Mouse (Mus musculus): Measurements from ENCODE around the gene Hoxd12.

The Hoxd12 gene

DNA sequence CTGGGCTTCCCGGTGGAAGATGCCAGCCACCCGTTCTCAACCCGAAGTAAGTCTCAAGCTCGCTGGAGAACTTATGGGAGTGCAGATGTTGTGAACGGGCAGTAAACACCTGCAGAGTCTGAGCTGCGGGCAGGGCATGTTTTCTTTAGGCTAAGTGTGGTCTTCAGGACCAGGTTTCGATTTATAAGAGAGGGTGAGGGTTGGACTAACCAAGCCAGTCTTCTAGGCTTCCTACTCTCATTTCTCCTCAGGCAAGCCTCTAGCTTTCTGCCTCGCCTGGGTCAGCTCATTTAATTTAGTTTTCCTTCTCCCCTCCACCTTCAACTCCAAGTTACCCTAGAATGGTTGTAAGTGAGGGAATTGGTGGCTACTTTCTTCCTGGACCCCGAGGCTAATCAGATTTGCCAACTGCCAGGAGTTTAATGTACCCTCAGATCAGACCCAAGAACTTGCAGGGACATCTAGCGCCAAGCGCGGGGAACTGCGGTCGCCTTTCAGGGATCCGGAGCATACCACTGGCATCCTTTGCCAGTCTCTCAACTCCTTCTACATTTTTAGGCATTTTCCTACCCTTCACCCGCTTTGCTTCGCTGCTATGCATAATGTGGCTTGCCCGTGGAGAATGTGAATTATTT, 11.4 kb upstream of the Hoxd12 start:
- peak; percentile 84 for DNase-seq (ENCODE audit: low spot score)

DNA sequence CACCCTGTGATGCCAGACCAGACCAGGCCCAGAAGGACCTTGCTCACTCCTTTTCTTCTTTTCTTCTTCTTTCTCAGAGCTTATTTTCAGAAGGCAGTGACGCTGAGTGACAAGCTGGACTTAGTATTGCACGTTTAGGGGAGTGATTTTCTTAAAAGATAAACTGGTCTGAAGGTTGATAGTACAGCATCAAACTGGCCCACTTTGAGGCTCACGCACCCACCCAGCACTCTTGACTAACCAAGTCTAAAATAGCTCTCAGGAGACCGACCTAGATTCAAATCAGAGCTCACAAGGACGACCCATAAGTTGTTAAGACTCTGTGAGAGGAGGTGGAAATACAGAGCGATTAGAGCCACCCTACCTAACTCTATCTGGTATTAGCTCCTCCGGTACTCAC, 8.4 kb upstream of the Hoxd12 start:
- no peak for DNase-seq (ENCODE audit: low spot score)

DNA sequence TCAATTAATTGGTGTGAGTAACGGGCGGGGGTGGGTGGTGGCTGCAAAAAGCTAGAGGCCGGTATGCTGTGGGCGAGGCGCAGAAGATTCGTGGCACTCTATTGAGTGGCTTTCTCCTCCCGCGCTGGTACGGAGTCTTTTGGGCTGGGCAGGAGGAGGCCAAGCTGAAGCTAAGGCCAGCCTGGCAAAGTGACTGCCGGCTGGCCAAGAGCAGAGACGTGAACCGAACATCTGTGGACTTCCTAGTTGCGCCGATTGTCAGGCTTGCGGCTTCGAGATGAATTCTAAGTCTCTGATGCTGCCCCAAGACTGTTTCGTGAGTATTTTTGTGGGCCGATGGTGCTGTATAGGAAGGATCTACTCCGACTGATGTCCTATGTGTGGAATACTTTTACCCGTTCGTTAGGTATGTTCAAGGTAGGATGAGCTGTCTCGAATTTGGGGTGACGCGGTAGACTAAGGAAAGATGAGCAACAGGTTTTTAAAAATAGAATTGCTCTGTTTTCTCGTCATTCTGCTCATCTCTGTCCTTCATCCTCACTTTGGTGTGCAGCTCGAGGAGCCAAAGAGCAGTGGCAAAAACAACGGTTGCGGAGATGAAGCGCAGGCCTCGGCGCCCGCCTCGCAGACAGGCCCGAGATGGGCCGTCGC, 7.5 kb upstream of the Hoxd12 start:
- no peak for DNase-seq (ENCODE audit: low spot score)

DNA sequence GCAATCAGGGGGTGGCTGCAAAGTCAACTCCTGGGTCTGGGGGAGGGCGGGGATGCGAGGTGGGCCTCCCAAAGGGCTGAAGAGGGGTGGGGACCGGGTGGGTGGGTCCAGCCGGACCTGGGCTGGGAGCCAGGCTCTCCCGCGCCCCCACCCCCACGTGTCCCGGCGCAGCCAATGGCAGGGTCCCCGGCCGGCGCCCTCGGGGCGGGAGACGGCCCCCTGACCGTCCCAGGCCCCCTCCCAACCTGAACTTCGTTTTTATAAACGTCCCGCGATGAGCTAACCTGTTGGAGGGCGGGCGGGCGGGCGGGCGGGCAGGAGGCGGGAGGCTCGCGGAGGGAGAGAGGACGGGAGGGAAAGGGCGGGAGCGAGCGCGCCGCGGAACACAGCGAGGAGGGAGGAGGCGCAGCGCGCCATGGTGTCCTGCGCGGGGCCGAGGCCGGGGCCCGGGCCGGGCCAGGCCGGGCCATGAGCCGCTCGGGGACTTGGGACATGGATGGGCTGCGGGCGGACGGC, 6.9 kb upstream of the Hoxd12 start, which contains the start of gene Hoxd13:
TSS of gene Hoxd13 (plus strand) at position 469 of the 516 bp plus-strand sequence.
- no peak for DNase-seq (ENCODE audit: low spot score)

DNA sequence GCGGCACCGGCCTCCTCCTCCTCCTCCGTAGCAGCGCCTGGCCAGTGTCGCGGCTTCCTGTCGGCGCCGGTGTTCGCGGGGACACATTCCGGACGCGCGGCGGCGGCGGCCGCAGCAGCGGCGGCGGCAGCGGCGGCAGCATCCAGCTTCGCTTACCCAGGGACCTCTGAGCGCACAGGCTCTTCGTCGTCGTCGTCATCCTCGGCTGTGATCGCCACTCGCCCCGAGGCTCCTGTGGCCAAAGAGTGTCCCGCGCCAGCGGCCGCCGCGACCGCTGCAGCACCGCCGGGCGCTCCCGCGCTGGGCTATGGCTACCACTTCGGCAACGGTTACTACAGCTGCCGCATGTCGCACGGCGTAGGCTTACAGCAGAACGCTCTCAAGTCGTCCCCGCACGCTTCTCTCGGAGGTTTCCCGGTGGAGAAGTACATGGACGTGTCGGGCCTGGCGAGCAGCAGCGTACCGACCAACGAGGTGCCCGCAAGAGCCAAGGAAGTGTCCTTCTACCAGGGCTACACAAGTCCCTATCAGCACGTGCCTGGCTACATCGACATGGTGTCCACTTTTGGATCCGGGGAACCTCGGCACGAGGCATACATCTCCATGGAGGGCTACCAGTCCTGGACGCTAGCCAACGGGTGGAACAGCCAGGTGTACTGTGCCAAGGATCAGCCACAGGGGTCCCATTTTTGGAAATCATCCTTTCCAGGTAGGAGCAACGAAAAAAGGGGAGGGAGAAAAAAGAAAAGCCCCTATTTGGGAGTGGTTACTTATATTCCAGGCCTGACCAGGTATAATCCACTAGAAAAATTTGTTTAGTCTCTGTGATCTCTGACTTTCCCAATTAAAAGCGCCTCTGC, 6.2 kb upstream of the Hoxd12 start:
- no peak for DNase-seq (ENCODE audit: low spot score)

DNA sequence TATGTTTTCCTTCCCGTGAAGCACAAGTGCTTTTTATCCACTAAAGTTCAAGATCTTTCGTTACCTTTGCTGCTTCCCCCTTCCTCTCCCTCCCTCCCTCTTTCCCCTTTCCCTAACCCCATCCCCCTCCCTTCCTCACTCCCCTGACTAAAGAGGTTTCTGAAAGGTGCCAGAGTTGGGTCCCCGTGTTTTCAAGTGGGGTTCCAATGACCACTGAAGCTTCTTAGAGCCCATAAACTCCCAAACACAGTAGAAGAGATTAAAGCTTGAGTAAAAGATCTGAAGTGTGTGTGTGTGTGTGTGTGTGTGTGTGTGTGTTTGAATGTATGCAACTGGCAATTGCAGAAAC, 5.6 kb upstream of the Hoxd12 start:
- no peak for DNase-seq (ENCODE audit: low spot score)

DNA sequence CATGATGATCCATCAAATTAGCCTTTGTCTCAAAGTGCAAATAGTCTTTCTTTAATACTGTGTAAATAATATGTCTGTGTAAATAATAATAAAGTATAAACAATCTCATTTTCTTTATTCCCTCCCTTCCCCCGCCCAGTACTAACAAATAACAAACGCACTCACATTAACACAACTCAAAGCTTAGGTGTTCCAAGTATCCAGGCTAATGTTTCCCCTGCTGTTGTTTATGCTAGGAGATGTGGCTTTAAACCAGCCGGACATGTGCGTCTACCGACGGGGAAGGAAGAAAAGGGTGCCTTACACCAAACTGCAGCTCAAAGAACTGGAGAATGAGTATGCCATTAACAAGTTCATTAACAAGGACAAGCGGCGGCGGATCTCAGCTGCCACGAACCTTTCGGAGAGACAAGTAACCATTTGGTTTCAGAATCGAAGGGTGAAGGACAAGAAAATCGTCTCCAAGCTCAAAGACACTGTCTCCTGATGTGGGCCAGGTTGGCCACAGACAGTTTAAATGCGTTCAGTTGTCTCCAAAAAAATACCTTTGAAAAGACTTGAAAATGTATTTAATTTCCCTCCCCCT, 5.1 kb upstream of the Hoxd12 start:
- DNase-seq (ENCODE audit: low spot score), result no peak

DNA sequence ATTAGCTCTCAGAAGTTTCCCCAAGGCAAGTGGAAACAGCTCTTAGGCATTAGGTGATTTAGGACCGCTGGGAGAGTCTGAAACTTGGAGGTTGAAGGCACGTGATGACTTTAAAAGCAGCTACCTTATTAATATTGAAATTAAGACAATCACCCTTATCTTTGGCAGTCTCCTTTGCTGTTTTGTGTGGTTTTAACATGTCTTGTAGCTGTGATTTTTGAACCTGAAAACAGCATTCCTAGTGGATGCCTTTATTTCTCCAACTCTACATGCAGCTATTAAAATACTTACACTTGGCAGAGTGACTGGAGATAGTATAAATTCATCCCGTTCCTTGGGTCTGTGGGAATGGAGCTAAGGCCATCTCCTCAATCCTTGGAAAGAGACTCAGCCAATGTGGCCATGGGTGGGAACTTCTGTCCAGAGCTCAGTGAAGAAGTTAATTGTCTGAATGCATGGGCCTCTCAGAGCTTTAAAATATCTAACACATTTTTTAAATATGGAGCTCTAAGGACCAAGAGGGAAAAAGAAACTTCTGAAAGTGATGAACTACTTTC, 4.1 kb upstream of the Hoxd12 start:
- no peak for DNase-seq (ENCODE audit: low spot score)

DNA sequence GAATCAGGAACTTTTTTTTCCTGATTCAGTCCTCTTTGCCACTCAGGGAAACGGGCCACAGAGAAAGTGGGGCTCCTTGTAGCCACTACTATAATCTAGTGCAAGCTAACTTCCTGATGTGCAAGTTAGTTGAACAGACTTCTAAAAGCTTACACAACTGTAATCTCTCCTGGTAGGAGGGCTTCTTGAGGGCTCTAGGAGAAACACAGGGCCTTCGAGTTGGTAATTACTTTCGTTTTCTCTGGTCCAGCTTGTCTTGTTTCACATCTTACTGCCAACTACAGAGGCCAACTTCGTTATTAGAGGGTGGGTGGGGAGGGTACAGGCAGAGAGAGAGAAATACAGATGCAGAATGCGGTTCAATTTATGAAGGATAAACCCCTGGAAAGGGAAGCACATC, 3.0 kb upstream of the Hoxd12 start:
- no peak for DNase-seq (ENCODE audit: low spot score)

DNA sequence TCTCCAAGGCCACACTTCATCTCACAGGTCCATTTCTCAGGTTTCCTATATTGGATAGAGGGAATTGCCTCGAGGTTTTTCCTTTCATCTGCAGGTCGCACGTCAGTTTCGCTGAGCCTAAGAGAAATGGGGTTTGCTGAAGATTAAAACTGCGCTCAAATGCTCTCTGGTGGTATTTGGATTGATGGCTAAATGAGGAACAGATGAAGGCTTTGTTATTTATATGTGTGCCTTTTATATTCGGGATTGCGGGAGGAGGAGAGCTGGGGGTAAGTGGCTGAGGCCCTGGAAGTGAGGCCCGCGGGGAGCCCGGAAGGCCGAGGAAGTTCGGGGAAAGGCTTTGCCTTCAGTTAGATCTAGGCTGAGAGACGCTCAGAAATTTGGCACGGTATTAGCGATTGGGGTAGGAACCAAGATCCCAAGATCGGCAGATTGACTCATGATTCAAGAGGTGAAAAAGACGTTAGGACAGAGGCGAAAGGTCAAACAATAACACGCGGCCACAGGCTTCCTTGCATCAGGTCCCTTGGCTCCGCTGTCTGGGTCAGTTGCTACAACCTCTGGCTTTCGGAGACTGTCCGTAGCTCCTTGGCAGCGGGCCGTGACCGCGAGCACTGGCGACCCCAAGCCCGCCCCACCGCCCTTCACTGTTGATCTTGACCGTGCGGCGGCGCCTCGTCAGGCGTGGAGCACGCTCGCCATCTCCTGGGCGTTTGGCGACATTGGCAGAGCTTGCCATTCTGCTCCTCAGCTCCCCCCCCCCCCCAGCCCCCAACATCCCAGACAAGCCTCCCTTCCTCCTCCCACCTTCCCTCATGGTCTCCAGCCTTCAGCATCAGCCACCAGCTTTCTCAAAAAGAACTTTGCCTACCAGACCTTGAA, 2.1 kb upstream of the Hoxd12 start:
- peak; percentile 89 for DNase-seq (ENCODE audit: low spot score)

DNA sequence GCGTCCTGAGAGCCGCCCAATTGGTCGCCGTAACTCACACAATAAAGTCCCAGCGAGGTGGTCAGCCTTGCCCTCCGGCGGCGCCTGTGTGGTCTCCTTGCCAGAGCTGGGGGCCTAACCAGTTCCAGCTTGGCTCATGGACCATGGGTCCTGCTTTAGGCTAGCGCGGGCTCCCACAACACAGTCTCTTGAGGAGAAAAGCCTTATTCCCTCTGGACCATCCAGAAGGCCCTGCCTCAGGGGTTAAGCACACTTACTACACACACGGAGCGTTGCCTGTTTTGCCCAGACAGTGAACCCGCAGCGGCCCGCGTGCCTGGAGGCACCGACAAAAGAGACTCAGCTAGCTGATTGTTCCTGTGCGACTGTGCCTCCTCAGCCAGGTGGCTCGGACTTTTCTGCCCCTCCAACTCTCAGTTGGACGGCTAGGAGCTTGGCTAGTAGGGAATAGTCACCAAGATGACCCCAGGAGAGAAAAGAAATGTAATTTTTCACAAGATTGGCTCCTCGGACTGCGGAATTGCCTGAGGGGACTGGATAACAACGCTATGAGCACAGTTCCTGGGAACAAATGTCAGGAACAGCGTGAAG, 883 bp upstream of the Hoxd12 start:
- no peak for DNase-seq (ENCODE audit: low spot score)

DNA sequence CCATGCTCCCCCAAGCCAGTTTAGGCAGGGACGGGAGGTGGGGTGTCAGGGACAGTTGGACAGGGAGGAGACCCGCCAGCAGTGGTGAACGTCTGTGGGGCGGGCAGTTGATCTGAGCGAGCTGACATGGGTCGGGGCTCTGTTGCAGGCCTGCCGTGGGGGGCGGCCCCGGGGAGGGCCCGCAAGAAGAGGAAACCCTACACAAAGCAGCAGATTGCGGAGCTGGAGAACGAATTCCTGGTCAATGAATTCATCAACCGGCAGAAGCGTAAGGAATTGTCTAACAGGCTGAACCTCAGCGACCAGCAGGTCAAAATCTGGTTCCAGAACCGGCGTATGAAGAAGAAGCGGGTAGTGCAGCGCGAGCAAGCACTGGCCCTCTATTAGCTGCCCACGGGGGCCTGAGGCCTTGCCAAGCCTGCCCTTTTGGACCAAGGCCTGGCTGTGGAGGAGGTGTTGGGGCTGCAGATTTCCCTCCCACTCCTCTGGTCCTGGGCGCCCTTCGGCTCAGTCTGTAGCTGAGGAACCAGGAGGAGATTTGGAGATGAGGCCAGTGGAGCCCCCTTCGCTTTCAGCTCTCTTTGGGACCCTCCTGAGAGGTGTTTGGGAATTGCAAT, 961 bp downstream of the Hoxd12 start:
- DNase-seq (ENCODE audit: low spot score), result no peak

DNA sequence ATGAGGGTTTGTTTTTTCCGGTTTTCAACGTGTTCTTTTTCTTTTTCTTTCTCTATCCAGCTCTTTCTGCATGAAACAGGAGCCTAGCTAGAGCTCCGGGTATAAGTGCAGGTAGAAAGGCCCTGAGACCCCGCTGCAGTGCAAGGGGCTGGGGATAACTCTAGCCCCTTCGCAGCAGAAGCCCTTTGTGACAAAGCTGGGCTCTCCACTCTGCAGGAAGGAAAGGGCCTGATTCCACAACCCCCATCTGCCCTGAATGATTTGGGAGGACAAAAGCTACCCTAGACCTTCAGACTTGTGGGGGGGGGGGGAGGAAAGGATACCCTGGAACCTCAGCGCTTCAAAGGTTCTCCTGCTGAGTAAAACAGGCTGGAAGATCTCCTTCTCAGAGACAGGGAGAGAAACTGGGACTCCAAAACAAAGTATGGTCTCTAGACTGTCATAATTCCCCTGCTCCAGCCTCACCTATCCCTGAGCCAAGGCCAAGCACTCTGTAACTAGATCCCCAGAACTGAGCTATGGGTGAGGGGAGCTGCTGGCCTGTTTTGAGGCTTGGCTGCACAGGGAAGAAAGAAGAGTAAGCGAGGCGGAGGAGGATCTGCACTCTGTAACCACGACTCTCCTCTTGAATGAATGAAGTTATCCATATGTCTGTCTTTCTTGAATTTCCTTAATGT, 1.7 kb downstream of the Hoxd12 start:
- DNase-seq (ENCODE audit: low spot score), result no peak

DNA sequence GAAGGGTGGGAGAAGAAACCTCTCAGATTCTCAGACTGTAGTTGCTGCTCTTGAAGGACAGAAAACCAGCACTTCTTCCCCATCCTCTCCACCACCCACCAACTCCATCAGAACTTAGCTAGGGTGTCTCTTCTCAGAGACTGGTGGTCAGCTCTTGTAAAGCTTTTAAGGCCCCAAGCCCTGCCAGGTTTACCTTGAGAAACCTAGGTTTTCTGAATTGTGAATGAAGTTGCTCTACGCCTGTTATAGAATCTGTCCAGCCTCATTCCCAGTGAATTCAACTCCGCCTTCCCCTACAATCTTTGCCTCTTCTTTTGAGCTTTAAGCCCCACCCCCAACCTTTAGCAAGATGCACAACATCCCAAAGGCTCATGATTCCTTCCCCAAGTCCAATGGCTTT, 2.3 kb downstream of the Hoxd12 start:
- no peak for DNase-seq (ENCODE audit: low spot score)

DNA sequence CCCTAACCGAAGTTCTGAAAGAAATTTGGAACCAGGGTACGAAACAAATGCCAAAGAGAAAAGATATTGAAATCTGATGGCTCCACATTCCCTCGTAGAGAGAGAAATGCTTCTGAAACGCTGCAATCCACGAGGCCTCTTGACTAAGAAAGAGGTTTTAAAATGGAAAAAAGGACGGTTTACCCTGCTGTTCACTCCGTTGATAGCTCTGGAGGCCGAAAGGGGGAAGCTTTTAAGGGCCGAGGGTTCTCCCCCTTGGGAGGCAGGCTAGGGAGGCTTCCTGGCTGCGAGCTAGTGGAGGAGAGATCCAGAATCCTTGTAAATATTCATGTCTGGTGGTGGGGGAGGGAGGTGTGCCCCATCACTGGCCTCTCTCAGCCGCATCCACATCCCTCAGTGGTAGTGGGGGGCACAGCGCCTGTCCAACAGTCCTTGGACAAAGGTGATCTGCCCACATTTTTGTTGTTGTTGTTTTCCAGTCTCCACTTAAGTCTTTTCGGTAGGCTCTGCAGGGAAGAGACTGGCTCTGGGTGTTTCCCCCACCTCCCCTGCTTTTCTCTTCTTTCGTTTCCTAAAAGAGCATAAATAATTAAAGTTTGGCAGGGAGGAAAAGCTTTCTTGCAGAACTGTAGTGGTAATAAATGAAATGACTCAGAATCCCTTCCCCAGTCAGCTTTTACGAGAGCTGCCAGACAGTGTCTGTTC, 4.2 kb downstream of the Hoxd12 start, which contains the start of gene Hoxd11:
TSS of gene Hoxd11 (plus strand) at position 667 of the 705 bp plus-strand sequence.
- no peak for DNase-seq (ENCODE audit: low spot score)

DNA sequence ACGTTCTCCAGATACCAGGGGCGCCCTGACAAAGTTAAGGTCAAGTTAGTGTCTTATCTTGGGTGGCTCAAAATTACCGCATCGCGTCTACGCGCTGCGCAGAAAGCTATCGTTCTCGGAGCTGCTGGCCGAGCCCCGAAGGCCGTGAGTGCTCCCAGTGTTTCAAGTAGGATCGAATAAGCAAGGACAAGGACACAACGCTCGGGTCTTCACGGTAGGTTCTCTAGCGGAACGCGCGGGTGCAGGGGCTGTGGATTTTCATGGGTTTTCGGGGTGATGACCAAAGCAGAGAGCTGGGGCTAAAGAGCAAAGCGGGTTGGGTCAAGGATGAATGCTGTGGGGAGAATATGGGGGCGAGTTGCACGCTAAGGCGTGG, 4.8 kb downstream of the Hoxd12 start:
- DNase-seq (ENCODE audit: low spot score), result no peak

DNA sequence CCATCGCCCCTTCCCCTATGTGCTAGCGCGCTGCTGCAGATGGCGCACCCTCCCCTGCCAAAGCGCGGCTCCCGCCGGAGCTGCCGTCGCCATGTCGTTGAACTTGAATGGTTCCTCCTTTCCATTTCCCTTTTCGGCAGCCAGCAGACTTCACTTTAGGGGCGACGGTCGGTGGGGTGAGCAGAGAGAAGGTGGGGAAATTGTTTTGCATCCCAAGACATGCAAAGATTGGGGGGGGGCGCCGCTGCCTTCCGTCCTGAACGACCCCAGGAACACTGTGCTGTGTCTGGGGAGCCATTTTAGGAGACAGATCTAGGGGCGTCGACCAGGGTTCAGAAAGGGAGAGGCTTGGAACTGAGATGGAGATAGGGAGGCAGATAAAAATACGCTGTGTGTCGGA, 5.2 kb downstream of the Hoxd12 start:
- no peak for DNase-seq (ENCODE audit: low spot score)

DNA sequence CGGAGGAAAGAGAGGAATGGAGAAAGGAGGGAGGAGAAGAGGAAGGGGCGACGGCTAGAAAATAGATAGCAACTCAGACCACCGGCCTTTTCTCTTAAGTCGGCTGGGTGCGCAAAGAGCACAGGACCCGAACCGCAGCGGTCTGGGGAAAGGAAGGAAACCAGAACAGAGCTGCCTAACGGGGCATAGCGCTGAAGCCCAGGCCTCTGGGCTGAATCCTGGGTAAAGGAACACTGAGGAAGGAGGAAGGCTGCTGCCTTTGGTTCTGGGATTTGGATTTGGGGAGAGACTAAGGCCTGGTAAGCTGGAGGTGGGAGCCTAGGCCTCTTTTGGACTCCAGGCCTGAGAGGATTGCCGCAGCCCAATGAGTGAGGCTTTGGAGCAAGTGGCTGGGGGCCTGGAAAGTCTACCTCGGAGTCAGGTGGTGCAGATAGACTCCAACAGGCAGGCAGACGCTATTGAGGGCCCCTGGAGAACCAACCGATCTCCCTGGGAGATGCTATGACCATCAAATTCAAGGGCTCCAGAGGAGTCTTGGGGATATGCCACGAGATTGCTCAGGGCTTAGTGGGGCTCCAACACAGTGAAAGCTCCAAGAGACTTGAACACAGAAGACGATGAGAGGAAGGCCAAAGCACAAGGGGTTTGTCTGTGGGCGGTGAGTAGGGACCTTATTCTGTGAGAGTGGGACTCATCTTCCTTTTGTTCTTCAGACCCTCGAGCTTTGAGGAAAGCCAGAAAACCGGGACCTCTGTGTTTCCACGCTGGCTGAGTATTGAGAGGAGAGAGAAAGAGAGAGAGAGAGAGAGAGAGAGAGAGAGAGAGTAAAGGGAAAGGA, 6.0 kb downstream of the Hoxd12 start:
- no peak for DNase-seq (ENCODE audit: low spot score)
